In the genomic region with DNA sequence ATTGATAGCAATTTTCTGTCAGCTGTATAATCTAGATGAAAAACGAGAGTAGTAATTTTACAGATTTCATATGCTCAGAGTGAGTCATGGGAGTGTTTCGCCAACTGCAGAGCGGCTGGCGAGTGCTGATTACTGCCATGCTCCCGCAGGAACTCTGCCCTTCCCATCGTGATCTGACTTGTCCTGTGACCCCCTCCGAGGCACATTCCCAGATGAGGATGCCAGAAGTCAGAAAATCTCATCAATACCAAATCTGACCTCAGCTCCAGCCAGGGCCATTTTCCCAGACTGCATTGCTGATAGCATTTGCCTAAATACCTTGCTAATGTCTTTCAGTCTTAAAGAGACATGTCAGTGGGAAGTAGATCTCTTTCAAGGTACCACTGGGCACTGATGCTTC, we compare ENCODE assay signal across 13 mouse cellular contexts.
"Had no signal": no experiment of that assay in that cellular context is flagged by ENCODE, and none has a peak within 500 bp of the region (broad histone marks: within the 10 kb centered on the region; RNA-seq: fewer than 3 reads in every experiment).

No protein-coding gene starts in this region.

- DNase-seq: kidney, adult 11 months; kidney, postnatal 10 days; kidney, postnatal 4 days; left cerebral cortex, postnatal 4 days; right cerebral cortex, postnatal 14 days; thymus, postnatal 4 days had no signal

- H3K9me3 ChIP-seq: limb, embryonic 13.5 days; liver, embryonic 12.5 days; lung, embryonic 15.5 days; midbrain, embryonic 13.5 days; neural tube, embryonic 12.5 days had no signal

- ATAC-seq: liver, embryonic 12.5 days; midbrain, embryonic 13.5 days had no signal

- H3K27me3 ChIP-seq: limb, embryonic 13.5 days; liver, embryonic 12.5 days; lung, embryonic 15.5 days; midbrain, embryonic 13.5 days; neural tube, embryonic 12.5 days had no signal

- H3K4me1 ChIP-seq: liver, embryonic 12.5 days had no signal

- H3K36me3 ChIP-seq: limb, embryonic 13.5 days; liver, embryonic 12.5 days; lung, embryonic 15.5 days; midbrain, embryonic 13.5 days; neural tube, embryonic 12.5 days had no signal

- H3K9ac ChIP-seq: limb, embryonic 13.5 days; liver, embryonic 12.5 days; lung, embryonic 15.5 days; midbrain, embryonic 13.5 days; neural tube, embryonic 12.5 days had no signal

- H3K27ac ChIP-seq: layer of hippocampus, adult 2 months; limb, embryonic 13.5 days; liver, embryonic 12.5 days; midbrain, embryonic 13.5 days; neural tube, embryonic 12.5 days; stomach, postnatal 0 days had no signal

- H3K4me3 ChIP-seq: layer of hippocampus, adult 2 months; limb, embryonic 13.5 days; liver, embryonic 12.5 days; lung, embryonic 15.5 days; midbrain, embryonic 13.5 days; neural tube, embryonic 12.5 days had no signal

- H3K4me2 ChIP-seq: limb, embryonic 13.5 days; liver, embryonic 12.5 days; lung, embryonic 15.5 days; midbrain, embryonic 13.5 days; neural tube, embryonic 12.5 days had no signal
